Mouse (Mus musculus) intestine, embryonic 16.5 days (tissue): ENCODE data around the gene Il21. TPM values are rescaled to one million over a fixed set of nuclear protein-coding genes. Genes with fewer than 3 reads are reported as not detected.
A peak's percentile ranks its signal among the peaks of the same experiment; 100 is the strongest.

Experiments
- ATAC-seq: fragments of 200-750 bp; cut with Nextera tagmentation; 2 replicates; pipeline ENCODE4 v1.8.0; 2017; ENCODE audit warnings: moderate TSS enrichment, moderate library complexity
- H3K27ac ChIP-seq: fragments of 300-500 bp; sonication (generic); 2 replicates; pipeline ENCODE4 v1.5.1; 2014; ENCODE audit warnings: mild to moderate bottlenecking, low read length
- H3K27me3 ChIP-seq: fragments of 300-500 bp; sonication (generic); replicated peaks from 2 replicates; pipeline ENCODE4 v1.6.1; 2014; ENCODE audit warnings: low read length, control low read depth, mixed read lengths; ENCODE audit not compliant: control insufficient read depth, insufficient read depth
- H3K36me3 ChIP-seq: fragments of 300-500 bp; sonication (generic); 2 replicates; pipeline ENCODE4 v1.6.1; 2014; ENCODE audit warnings: low read length, control low read depth; ENCODE audit not compliant: control insufficient read depth, insufficient read depth
- H3K4me1 ChIP-seq: fragments of 300-500 bp; sonication (generic); 2 replicates; pipeline ENCODE4 v1.6.1; 2014; ENCODE audit warnings: low read length, control low read depth, mixed read lengths; ENCODE audit not compliant: control insufficient read depth, insufficient read depth
- H3K4me2 ChIP-seq: fragments of 300-500 bp; sonication (generic); 2 replicates; pipeline ENCODE4 v1.6.1; 2014; ENCODE audit warnings: low read depth, low read length, control low read depth
- H3K4me3 ChIP-seq: fragments of 300-500 bp; sonication (generic); 2 replicates; pipeline ENCODE4 v1.5.1; 2014; ENCODE audit warnings: mild to moderate bottlenecking, low read length
- H3K9ac ChIP-seq: fragments of 300-500 bp; sonication (generic); 2 replicates; pipeline ENCODE4 v1.6.1; 2014; ENCODE audit warnings: low read depth, low read length
- H3K9me3 ChIP-seq: fragments of 300-500 bp; sonication (generic); 2 replicates; pipeline ENCODE4 v1.6.1; 2016; ENCODE audit warnings: low read length, control low read depth; ENCODE audit not compliant: control insufficient read depth
- whole genome bisulfite sequencing: fragments of 180-500 bp; shearing (Covaris S2); extraction: QIAGEN DNeasy Blood & Tissue Kit; methylation state at CpG from one replicate; pipeline ENCODE4 v1.1.7; 2014; 5-methylcytosine and 5-hydroxymethylcytosine counted together
- polyA plus RNA-seq: library from polyadenylated mRNA; unstranded; fragments of >200 nt; fragmentation: Nextera tagmentation; extraction: Ambion mirVana; gene quantifications from 2 replicates; pipeline ENCODE4 v1.2.1, GENCODE M21; 2015

Gene Il21
- polyA plus RNA-seq, 1 experiment from 2014 or later = not detected

GRCm38 (mm10) chr3:37203984-37204428, 28.4 kb downstream of the Il21 start:
- Histone ChIP-seq H3K27me3 (no peaks in the 10 kb centered on the region), H3K4me2 (peak overlapping the region; percentile 92), H3K9me3 (no peaks in the 10 kb centered on the region), H3K9ac (peak overlapping the region; percentile 81), H3K27ac (no peak overlapping the region), H3K36me3 (no peaks in the 10 kb centered on the region), H3K4me3 (peak overlapping the region; percentile 63), H3K4me1 (no peaks in the 10 kb centered on the region; the same call in 1 of the 2 replicates)
- ATAC-seq = peak; percentile 80
- under 1% methylated on average over 11 of the region's 11 CpGs for WGBS

- Histone ChIP-seq H3K4me1 (no peaks in the 10 kb centered on the region; the same call in 1 of the 2 replicates), H3K9me3 (no peaks in the 10 kb centered on the region), H3K27ac (no peak overlapping the region), H3K4me2 (no peak overlapping the region), H3K9ac (no peak overlapping the region), H3K4me3 (no peak overlapping the region), H3K36me3 (no peaks in the 10 kb centered on the region), H3K27me3 (no peaks in the 10 kb centered on the region)
- 80% methylated on average over 7 of the region's 7 CpGs for WGBS
- ATAC-seq = no peak
Measured at GRCm38 (mm10) chr3:37202856-37203255, 29.6 kb downstream of the Il21 start.

GRCm38 (mm10) chr3:37201122-37201916, 31.1 kb downstream of the Il21 start:
- Histone ChIP-seq H3K27ac (no peak overlapping the region), H3K4me1 (no peaks in the 10 kb centered on the region; the same call in 1 of the 2 replicates), H3K9ac (0 out of 2 replicates have a peak overlapping the region, but pooled peaks have one; percentile 24), H3K4me2 (no peak overlapping the region), H3K4me3 (no peak overlapping the region), H3K27me3 (no peaks in the 10 kb centered on the region), H3K9me3 (no peaks in the 10 kb centered on the region), H3K36me3 (no peaks in the 10 kb centered on the region)
- ATAC-seq = peak; percentile 38
- WGBS = 47% methylated on average over 6 of the region's 6 CpGs

GRCm38 (mm10) chr3:37198302-37198701, 34.1 kb downstream of the Il21 start:
- 83% methylated on average over 5 of the region's 5 CpGs for WGBS
- Histone ChIP-seq H3K9me3 (no peaks in the 10 kb centered on the region), H3K27me3 (no peaks in the 10 kb centered on the region), H3K27ac (no peak overlapping the region), H3K4me2 (no peak overlapping the region), H3K4me1 (no peaks in the 10 kb centered on the region; the same call in 1 of the 2 replicates), H3K4me3 (no peak overlapping the region), H3K9ac (no peak overlapping the region), H3K36me3 (no peaks in the 10 kb centered on the region)
- ATAC-seq = no peak

- H3K4me3 ChIP-seq = no peak overlapping the region
- no peaks in the 10 kb centered on the region for H3K9me3 ChIP-seq
- no peaks in the 10 kb centered on the region for H3K36me3 ChIP-seq
- ATAC-seq = no peak
- no peaks in the 10 kb centered on the region for H3K27me3 ChIP-seq
- no peak overlapping the region for H3K9ac ChIP-seq
- no peaks in the 10 kb centered on the region for H3K4me1 ChIP-seq
- H3K4me2 ChIP-seq = no peak overlapping the region
- no peak overlapping the region for H3K27ac ChIP-seq
- WGBS = 48% methylated on average over 2 of the region's 2 CpGs
Measured at GRCm38 (mm10) chr3:37191953-37192352, 40.5 kb downstream of the Il21 start.

GRCm38 (mm10) chr3:37185534-37185933, 46.9 kb downstream of the Il21 start:
- no peak for ATAC-seq
- Histone ChIP-seq H3K36me3 (no peaks in the 10 kb centered on the region), H3K4me3 (no peak overlapping the region), H3K4me2 (no peak overlapping the region), H3K27ac (no peak overlapping the region), H3K9me3 (no peaks in the 10 kb centered on the region), H3K27me3 (no peaks in the 10 kb centered on the region), H3K9ac (no peak overlapping the region), H3K4me1 (no peaks in the 10 kb centered on the region)
- 78% methylated on average over 1 of the region's 1 CpGs for WGBS

GRCm38 (mm10) chr3:37182415-37183269, 49.8 kb downstream of the Il21 start:
- Histone ChIP-seq H3K27me3 (no peaks in the 10 kb centered on the region), H3K4me2 (no peak overlapping the region), H3K4me3 (no peak overlapping the region), H3K4me1 (no peaks in the 10 kb centered on the region), H3K9ac (no peak overlapping the region), H3K9me3 (no peaks in the 10 kb centered on the region), H3K36me3 (no peaks in the 10 kb centered on the region), H3K27ac (no peak overlapping the region)
- WGBS = 50% methylated on average over 16 of the region's 16 CpGs
- no peak for ATAC-seq

GRCm38 (mm10) chr3:37181041-37181440, 51.4 kb downstream of the Il21 start:
- WGBS = 33% methylated on average over 2 of the region's 2 CpGs
- H3K9me3 ChIP-seq = no peaks in the 10 kb centered on the region
- no peaks in the 10 kb centered on the region for H3K27me3 ChIP-seq
- H3K9ac ChIP-seq = no peak overlapping the region
- H3K4me1 ChIP-seq = no peaks in the 10 kb centered on the region
- no peak overlapping the region for H3K4me3 ChIP-seq
- no peaks in the 10 kb centered on the region for H3K36me3 ChIP-seq
- ATAC-seq = no peak
- H3K27ac ChIP-seq = no peak overlapping the region
- no peak overlapping the region for H3K4me2 ChIP-seq

GRCm38 (mm10) chr3:37180039-37180743, 52.2 kb downstream of the Il21 start:
- no peaks in the 10 kb centered on the region for H3K9me3 ChIP-seq
- H3K27ac ChIP-seq = no peak overlapping the region
- no peaks in the 10 kb centered on the region for H3K27me3 ChIP-seq
- no peak for ATAC-seq
- H3K9ac ChIP-seq = no peak overlapping the region
- no peak overlapping the region for H3K4me2 ChIP-seq
- no peaks in the 10 kb centered on the region for H3K36me3 ChIP-seq
- no peak overlapping the region for H3K4me3 ChIP-seq
- 80% methylated on average over 12 of the region's 12 CpGs for WGBS
- H3K4me1 ChIP-seq = no peaks in the 10 kb centered on the region
